Mouse (Mus musculus): ENCODE data around the gene Fam102a.

The Fam102a gene

DNA sequence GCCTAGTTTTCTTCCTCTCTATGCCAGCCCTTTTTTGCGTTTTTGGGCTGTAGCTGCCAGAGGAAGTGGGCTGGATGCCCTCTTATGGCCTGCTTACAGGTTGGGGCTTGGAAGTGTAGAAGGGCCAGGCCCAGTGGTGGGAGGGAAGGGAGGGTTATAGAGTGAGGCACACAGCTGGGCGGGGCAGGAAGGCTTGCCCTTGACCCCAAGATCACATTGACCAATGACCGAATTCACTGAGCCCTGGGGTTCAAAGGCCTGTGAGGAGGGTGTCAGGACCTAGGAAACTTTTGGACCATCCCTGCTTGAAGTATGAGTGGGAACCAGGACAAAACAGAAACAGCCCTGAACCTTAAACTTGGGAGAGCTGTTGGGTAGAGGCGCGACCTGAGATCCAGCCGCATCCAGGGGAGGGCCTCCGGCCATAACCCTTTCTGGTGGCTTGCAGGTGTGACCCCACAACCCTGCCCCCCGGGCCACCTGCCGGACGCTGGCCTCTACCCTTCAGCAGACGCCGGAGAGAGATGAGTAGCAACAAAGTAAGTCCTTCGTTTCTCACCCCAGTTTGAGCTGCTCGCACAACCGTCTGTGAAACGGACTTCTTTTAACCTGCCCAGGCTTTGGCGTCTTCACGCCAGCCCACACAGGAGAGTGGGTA, 73.8 kb downstream of the Fam102a start:
- DNase-seq (ENCODE audit: low spot score): no peak

DNA sequence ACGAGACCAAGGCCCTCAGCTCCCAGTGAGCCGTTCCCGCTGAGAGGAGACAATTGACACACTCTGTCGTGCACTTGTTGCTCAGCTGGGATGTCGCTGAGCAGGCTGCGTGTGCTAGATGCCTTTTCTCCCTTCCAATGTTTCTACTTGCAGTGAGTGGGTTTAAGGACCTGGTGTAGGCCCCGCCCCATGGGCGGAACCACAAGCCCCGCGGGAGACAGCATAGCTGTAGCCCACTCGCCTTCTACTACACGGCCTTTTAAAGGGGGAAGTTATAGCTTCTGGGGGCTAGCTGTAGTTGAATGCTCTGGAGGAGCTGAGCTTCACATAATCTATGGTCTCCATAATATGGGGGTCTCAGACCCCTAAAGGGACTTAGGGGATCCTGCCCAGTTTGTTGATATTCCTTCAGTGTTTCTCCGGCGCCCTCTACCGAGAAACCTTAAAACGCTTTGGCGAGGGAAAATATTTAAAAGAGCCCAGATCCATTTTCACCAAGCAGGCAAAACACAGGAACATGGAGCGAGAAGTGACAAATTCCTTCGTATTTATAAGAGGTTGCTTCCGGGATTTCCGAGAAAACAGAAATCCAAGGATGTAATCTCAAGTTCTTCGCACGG, 75.6 kb downstream of the Fam102a start:
- no peak for DNase-seq (ENCODE audit: low spot score)

- DNase-seq (ENCODE audit: low spot score): no peak
Observed at GRCm38 (mm10) chr2:32612274-32612673, 77.1 kb downstream of the Fam102a start.

- no peak for DNase-seq (ENCODE audit: low spot score)
Observed at GRCm38 (mm10) chr2:32617109-32617508, 82.0 kb downstream of the Fam102a start.

- DNase-seq (ENCODE audit: low spot score): no peak
Observed at GRCm38 (mm10) chr2:32617601-32618000, 82.5 kb downstream of the Fam102a start.

- DNase-seq (ENCODE audit: low spot score): no peak
Observed at GRCm38 (mm10) chr2:32618051-32618450, 82.9 kb downstream of the Fam102a start.

All from urinary bladder, postnatal 10 days (tissue).